Mouse (Mus musculus): ENCODE measurements around the gene Whamm. TPM values are rescaled to one million over a fixed set of nuclear protein-coding genes. Genes with fewer than 3 reads are reported as not detected.

Gene Whamm
- 19.9 and 38.4 TPM in 2 replicates for polyA plus RNA-seq (2012; rRNA removed; ENCODE audit: low replicate concordance)

GRCm38 (mm10) chr7:81571108-81571940 lies at the start of gene Whamm:
TSS of gene Whamm (plus strand) at chr7:81571266.

GRCm38 (mm10) chr7:81566892-81567291 lies 4.2 kb upstream of the Whamm start, which contains the start of gene Fsd2:
TSS of gene Fsd2 (minus strand) at chr7:81566944.

Other genes with a start within 250 kb of the Whamm start
- gene Rps17, start 226.0 kb upstream of the Whamm start, polyA plus RNA-seq (2012; rRNA removed; ENCODE audit: low replicate concordance) = 759 and 1,015 TPM in 2 replicates
- 13.0 and 36.7 TPM in 2 replicates for gene Cpeb1, start 115.8 kb upstream of the Whamm start, polyA plus RNA-seq (2012; rRNA removed; ENCODE audit: low replicate concordance)
- 0.34 and 0.65 TPM in 2 replicates for gene Ap3b2, start 77.3 kb upstream of the Whamm start, polyA plus RNA-seq (2012; rRNA removed; ENCODE audit: low replicate concordance)
- gene BC048679, start 73.0 kb upstream of the Whamm start, polyA plus RNA-seq (2012; rRNA removed; ENCODE audit: low replicate concordance) = 3.1 TPM in 1 of 2 replicates, not detected in the other
- 4.0 and 21.3 TPM in 2 replicates for gene Fsd2, start 4.3 kb upstream of the Whamm start, polyA plus RNA-seq (2012; rRNA removed; ENCODE audit: low replicate concordance)
- 3.7 and 3.9 TPM in 2 replicates for gene Homer2, start 136.3 kb downstream of the Whamm start, polyA plus RNA-seq (2012; rRNA removed; ENCODE audit: low replicate concordance)
- gene Ramac, start 191.7 kb downstream of the Whamm start, polyA plus RNA-seq (2012; rRNA removed; ENCODE audit: low replicate concordance) = 3.7 and 12.7 TPM in 2 replicates
- 18.5 and 26.6 TPM in 2 replicates for gene 3110040N11Rik, start 218.2 kb downstream of the Whamm start, polyA plus RNA-seq (2012; rRNA removed; ENCODE audit: low replicate concordance)

Data from mammary gland, adult 2 months (tissue).